Mouse (Mus musculus): Measurements from ENCODE around the gene Ildr1. TPM values are rescaled to one million over a fixed set of nuclear protein-coding genes. Genes with fewer than 3 reads are reported as not detected.

Gene Ildr1
- polyA plus RNA-seq, 1 experiment from 2014 or later = 0.09 TPM

GRCm38 (mm10) chr16:36771703-36772102, 77.9 kb downstream of the Ildr1 start:
- no peaks in the 10 kb centered on the region for H3K4me1 ChIP-seq (ENCODE audit: control insufficient read depth in 2 of 2, insufficient read depth in 2 of 2, low read length in 2 of 2)
- H3K27me3 ChIP-seq (ENCODE audit: control insufficient read depth, insufficient read depth, low read length) = no peaks in the 10 kb centered on the region
- H3K9me3 ChIP-seq (ENCODE audit: control insufficient read depth, low read length) = no peaks in the 10 kb centered on the region
- 91% methylated on average over 3 of the region's 3 CpGs for WGBS
- no peak for ATAC-seq (ENCODE audit: insufficient number of reproducible peaks, insufficient read depth, low FRiP score, low read depth)
- no peaks in the 10 kb centered on the region for H3K36me3 ChIP-seq (ENCODE audit: control insufficient read depth, insufficient read depth, low read length)
- no peak overlapping the region for H3K27ac ChIP-seq (replicated peaks in 1 of 2; ENCODE audit: control insufficient read depth in 1 of 2, insufficient read depth in 1 of 2, low read depth in 2 of 2, low read length in 2 of 2)
- H3K4me3 ChIP-seq (ENCODE audit: control insufficient read depth in 1 of 2, insufficient read depth in 1 of 2, low read depth in 1 of 2, low read length in 2 of 2) = no peak overlapping the region
- no peak overlapping the region for H3K9ac ChIP-seq (ENCODE audit: low read length)
- H3K4me2 ChIP-seq (ENCODE audit: low read length) = no peak overlapping the region

DNA sequence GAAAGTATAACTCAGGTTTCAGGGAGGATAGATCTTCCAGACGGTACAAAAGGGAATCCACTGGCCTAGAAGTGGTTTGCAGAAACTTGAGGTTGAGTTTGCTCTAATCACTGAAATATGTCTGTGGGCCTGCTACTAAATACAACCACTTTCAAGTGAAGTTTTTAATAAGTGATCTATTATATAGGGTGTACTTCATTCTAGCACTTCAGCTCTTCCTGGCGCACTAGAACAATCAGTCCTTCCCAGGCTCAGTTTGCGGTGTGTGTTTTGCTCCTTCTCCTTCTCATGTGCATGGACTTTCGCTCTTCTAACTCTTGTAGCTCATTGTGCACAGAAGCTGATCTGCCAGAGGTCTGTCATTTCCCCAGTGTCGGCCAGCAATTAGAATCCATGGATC, 79.2 kb downstream of the Ildr1 start:
- 81% methylated on average over 5 of the region's 5 CpGs for WGBS
- H3K9me3 ChIP-seq (ENCODE audit: control insufficient read depth, low read length) = no peaks in the 10 kb centered on the region
- H3K27me3 ChIP-seq (ENCODE audit: control insufficient read depth, insufficient read depth, low read length) = no peaks in the 10 kb centered on the region
- no peak overlapping the region for H3K9ac ChIP-seq (ENCODE audit: low read length)
- no peak overlapping the region for H3K4me2 ChIP-seq (ENCODE audit: low read length)
- H3K36me3 ChIP-seq (ENCODE audit: control insufficient read depth, insufficient read depth, low read length) = no peaks in the 10 kb centered on the region
- H3K27ac ChIP-seq (replicated peaks in 1 of 2; ENCODE audit: control insufficient read depth in 1 of 2, insufficient read depth in 1 of 2, low read depth in 2 of 2, low read length in 2 of 2) = no peak overlapping the region
- no peak for ATAC-seq (ENCODE audit: insufficient number of reproducible peaks, insufficient read depth, low FRiP score, low read depth)
- no peaks in the 10 kb centered on the region for H3K4me1 ChIP-seq (ENCODE audit: control insufficient read depth in 2 of 2, insufficient read depth in 2 of 2, low read length in 2 of 2)
- no peak overlapping the region for H3K4me3 ChIP-seq (ENCODE audit: control insufficient read depth in 1 of 2, insufficient read depth in 1 of 2, low read depth in 1 of 2, low read length in 2 of 2)

- H3K9ac ChIP-seq (ENCODE audit: low read length) = no peak overlapping the region
- no peak for ATAC-seq (ENCODE audit: insufficient number of reproducible peaks, insufficient read depth, low FRiP score, low read depth)
- H3K4me3 ChIP-seq (ENCODE audit: control insufficient read depth in 1 of 2, insufficient read depth in 1 of 2, low read depth in 1 of 2, low read length in 2 of 2) = no peak overlapping the region
- H3K4me2 ChIP-seq (ENCODE audit: low read length) = no peak overlapping the region
- WGBS = 85% methylated on average over 6 of the region's 6 CpGs
- no peaks in the 10 kb centered on the region for H3K27me3 ChIP-seq (ENCODE audit: control insufficient read depth, insufficient read depth, low read length)
- no peak overlapping the region for H3K27ac ChIP-seq (replicated peaks in 1 of 2; ENCODE audit: control insufficient read depth in 1 of 2, insufficient read depth in 1 of 2, low read depth in 2 of 2, low read length in 2 of 2)
- H3K9me3 ChIP-seq (ENCODE audit: control insufficient read depth, low read length) = no peaks in the 10 kb centered on the region
- H3K36me3 ChIP-seq (ENCODE audit: control insufficient read depth, insufficient read depth, low read length) = no peaks in the 10 kb centered on the region
- H3K4me1 ChIP-seq (ENCODE audit: control insufficient read depth in 2 of 2, insufficient read depth in 2 of 2, low read length in 2 of 2) = no peaks in the 10 kb centered on the region
Measured at GRCm38 (mm10) chr16:36775658-36776057, 81.9 kb downstream of the Ildr1 start.

Other genes starting within 250 kb of the Ildr1 start
- not detected in 2 replicates for gene Stfa3, start 238.6 kb upstream of the Ildr1 start, polyA plus RNA-seq (2014; fragmentation: Nextera tagmentation; extraction: Ambion mirVana)
- not detected in 2 replicates for gene Casr, start 131.8 kb upstream of the Ildr1 start, polyA plus RNA-seq (2014; fragmentation: Nextera tagmentation; extraction: Ambion mirVana)
- gene Cd86, start 27.9 kb upstream of the Ildr1 start, polyA plus RNA-seq (2014; fragmentation: Nextera tagmentation; extraction: Ambion mirVana) = 1.2 and 1.3 TPM in 2 replicates
- gene Slc15a2, start 91.0 kb downstream of the Ildr1 start, polyA plus RNA-seq (2014; fragmentation: Nextera tagmentation; extraction: Ambion mirVana) = 0.42 and 2.1 TPM in 2 replicates
- 23.9 and 28.4 TPM in 2 replicates for gene Iqcb1, start 134.4 kb downstream of the Ildr1 start, polyA plus RNA-seq (2014; fragmentation: Nextera tagmentation; extraction: Ambion mirVana)
- 0.53 and 1.2 TPM in 2 replicates for gene Eaf2, start 181.0 kb downstream of the Ildr1 start, polyA plus RNA-seq (2014; fragmentation: Nextera tagmentation; extraction: Ambion mirVana)
- gene Golgb1, start 181.2 kb downstream of the Ildr1 start, polyA plus RNA-seq (2014; fragmentation: Nextera tagmentation; extraction: Ambion mirVana) = 61.4 and 73.8 TPM in 2 replicates
- gene Hcls1, start 241.0 kb downstream of the Ildr1 start, polyA plus RNA-seq (2014; fragmentation: Nextera tagmentation; extraction: Ambion mirVana) = 2.3 and 3.4 TPM in 2 replicates

All from heart, embryonic 14.5 days (tissue).